Mouse (Mus musculus) testis, adult 2 months (tissue): Measurements from ENCODE around the gene Retreg1. TPM values are rescaled to one million over a fixed set of nuclear protein-coding genes. Genes with fewer than 3 reads are reported as not detected.

Experiments used
- H3K27ac ChIP-seq: fragments of 200-500 bp; 2 replicates; pipeline ENCODE4 v1.5.1; 2012; ENCODE audit warnings: low read depth, low read length; ENCODE audit not compliant: control insufficient read depth, insufficient read depth
- H3K27me3 ChIP-seq: fragments of 200-500 bp; 2 replicates; pipeline ENCODE4 v1.6.1; 2012; ENCODE audit warnings: mild to moderate bottlenecking, low read length, moderate library complexity; ENCODE audit not compliant: control insufficient read depth, insufficient read depth
- H3K36me3 ChIP-seq: fragments of 200-500 bp; 2 replicates; pipeline ENCODE4 v1.6.1; 2012; ENCODE audit warnings: mild to moderate bottlenecking, low read length; ENCODE audit not compliant: control insufficient read depth, insufficient read depth
- H3K4me1 ChIP-seq: fragments of 200-500 bp; 2 replicates; pipeline ENCODE4 v1.6.1; 2012; ENCODE audit warnings: low read length; ENCODE audit not compliant: control insufficient read depth, insufficient read depth
- H3K4me3 ChIP-seq: fragments of 200-500 bp; 2 replicates; pipeline ENCODE4 v1.5.1; 2012; ENCODE audit warnings: low read depth, mild to moderate bottlenecking, low read length, moderate library complexity, mixed read lengths; ENCODE audit not compliant: control insufficient read depth
- CTCF ChIP-seq: fragments of 200-500 bp; IDR thresholded peaks from 2 replicates; pipeline ENCODE4 v1.5.1; 2012; ENCODE audit warnings: low read depth, mild to moderate bottlenecking, inconsistent platforms, low read length, moderate library complexity; ENCODE audit not compliant: control insufficient read depth, insufficient read depth, insufficient replicate concordance
- POLR2A ChIP-seq: fragments of 200-500 bp; IDR thresholded peaks from 2 replicates; pipeline ENCODE4 v1.6.1; 2012; ENCODE audit warnings: low read depth, mild to moderate bottlenecking, inconsistent platforms, low read length, moderate library complexity; ENCODE audit not compliant: control insufficient read depth
- polyA plus RNA-seq: library from polyadenylated mRNA; depleted of rRNA; stranded (reverse); fragments of >200 nt; gene quantifications from 2 replicates; pipeline ENCODE4 v1.2.3, GENCODE M21; 2012

Gene Retreg1
- polyA plus RNA-seq, 1 experiment = 46.1 TPM

DNA sequence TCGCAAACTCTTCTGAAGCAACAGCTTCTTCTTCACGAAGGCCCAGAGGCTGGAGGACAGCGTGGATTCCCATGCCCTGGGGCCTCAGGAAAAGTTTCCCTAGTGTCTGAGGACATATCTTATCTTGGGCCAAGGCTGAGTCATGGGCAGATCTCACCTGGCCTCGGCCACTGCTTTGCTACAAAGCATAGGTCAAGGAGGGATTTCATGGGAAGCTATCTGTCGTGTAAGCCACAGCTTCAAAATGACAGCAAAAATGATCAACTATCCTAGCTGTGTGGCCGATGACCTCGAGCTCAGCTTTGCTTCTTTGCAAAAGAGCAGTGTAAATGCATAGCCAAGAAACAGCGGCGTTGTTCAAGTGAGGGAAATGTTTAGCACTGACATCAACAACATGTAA is 89.5 kb downstream of the Retreg1 start:
- TF ChIP-seq POLR2A (no peak), CTCF (no peak)
- H3K27me3 ChIP-seq = no peaks in the 10 kb centered on the region
- no peaks in the 10 kb centered on the region for H3K4me1 ChIP-seq
- no peaks in the 10 kb centered on the region for H3K36me3 ChIP-seq
- no peak overlapping the region for H3K4me3 ChIP-seq
- peak overlapping the region; percentile 32 for H3K27ac ChIP-seq

DNA sequence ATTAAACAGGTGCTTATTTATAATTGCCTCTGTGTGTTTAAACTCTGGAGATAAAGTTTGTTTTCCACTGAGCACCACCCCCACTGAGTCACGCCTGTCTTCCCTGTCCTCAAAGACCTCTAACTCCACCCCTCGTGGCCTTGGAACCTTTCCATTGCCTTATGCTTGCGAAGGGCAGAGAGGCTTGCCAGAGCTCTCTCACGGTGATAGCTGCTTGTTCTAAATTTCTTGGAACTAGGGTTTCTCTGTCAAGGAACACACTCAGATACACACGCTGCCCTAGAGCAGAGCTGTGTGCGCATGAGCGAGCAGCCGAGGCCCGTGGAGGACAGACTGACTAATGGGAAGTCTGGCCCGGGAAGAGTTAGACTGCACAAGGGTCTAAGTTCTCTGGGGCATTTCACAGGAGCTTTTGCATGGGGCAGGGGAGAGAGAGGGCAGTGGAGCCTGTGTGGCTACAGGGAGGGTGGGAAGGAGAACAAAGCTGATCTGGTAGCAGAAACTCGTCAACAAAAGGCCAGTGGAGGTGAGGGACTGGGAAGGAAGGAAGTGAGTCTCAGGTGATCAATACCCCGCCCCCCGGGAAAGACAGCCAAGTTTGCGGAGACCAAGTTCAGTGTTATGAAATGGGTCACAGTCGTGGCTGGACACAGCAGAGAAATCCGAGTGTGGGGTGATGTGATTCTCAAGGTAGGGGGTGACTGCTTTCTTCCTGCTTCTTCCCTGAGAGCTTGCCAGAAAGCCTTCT is 90.1 kb downstream of the Retreg1 start:
- Histone ChIP-seq H3K4me3 (no peak overlapping the region), H3K36me3 (no peaks in the 10 kb centered on the region), H3K4me1 (no peaks in the 10 kb centered on the region), H3K27me3 (no peaks in the 10 kb centered on the region), H3K27ac (peak overlapping the region; percentile 84)
- TF ChIP-seq POLR2A (peak; percentile 25; the same call in 1 of the 2 replicates), CTCF (no peak)

DNA sequence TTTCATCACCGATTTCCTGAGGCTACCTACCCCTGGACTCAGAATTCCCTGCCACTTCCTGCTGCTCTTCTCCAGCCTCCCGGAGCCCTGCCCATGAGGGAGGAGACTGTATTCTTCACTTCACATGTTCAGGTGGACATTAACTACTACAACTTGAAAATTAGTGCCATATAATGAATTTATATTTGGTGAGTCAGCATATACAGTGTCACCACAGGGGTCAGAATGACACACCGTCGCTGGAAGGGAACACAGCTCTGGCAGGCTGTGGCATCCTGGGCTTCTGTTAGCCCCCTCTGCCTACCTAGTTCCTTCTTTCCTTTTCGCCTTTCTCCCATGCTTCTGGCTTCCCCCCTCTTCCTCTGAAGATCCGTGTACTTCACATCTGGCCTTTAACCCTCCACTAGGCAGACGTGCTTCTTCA is 90.7 kb downstream of the Retreg1 start:
- Histone ChIP-seq H3K4me1 (no peaks in the 10 kb centered on the region), H3K36me3 (no peaks in the 10 kb centered on the region), H3K4me3 (no peak overlapping the region), H3K27me3 (no peaks in the 10 kb centered on the region), H3K27ac (peak overlapping the region; percentile 84)
- TF ChIP-seq POLR2A (no peak), CTCF (no peak)

DNA sequence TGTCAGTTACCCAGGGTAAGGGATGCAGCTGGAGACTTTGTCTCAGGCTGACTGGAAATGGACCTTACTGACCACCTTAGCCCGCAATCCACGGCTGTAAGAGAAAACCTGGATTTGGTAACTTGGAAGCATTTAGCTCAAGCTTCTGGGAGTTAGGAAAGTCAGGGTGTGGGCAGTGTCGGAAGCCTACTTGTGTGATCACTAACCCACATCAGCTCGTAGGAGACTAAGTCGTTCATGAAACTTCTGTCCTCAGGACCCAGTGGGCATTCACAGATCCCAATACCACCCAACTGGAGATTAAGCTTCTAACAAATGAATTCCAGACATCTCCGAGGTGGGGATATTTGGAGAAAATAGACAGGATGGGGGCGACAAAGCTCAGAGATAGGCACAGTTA is 91.4 kb downstream of the Retreg1 start:
- no peaks in the 10 kb centered on the region for H3K36me3 ChIP-seq
- no peaks in the 10 kb centered on the region for H3K4me1 ChIP-seq
- no peak overlapping the region for H3K4me3 ChIP-seq
- no peak for TF ChIP-seq CTCF
- no peak for TF ChIP-seq POLR2A
- H3K27ac ChIP-seq = no peak overlapping the region
- no peaks in the 10 kb centered on the region for H3K27me3 ChIP-seq

DNA sequence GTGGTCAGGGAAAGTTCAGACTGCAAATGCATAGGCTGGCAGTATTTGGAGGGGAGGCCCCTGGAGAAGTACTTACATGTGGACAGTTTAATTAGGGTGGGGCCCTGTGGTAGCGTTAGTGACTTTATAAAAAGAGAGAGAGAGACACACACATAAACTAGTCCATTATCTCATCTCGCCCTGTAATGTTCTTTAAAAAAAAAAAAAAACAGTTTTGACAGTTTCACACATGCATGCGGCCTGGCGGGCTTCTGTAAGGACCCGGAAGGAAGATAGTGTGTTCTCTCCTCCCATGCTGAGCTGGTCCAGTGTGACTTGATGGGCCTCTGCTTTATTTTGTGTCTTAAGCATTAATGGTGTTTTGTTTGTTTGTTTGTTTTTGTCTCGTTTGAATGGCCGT is 95.5 kb downstream of the Retreg1 start:
- TF ChIP-seq POLR2A (no peak), CTCF (no peak)
- Histone ChIP-seq H3K4me1 (no peaks in the 10 kb centered on the region), H3K36me3 (no peaks in the 10 kb centered on the region), H3K27ac (no peak overlapping the region), H3K27me3 (no peaks in the 10 kb centered on the region), H3K4me3 (no peak overlapping the region)

DNA sequence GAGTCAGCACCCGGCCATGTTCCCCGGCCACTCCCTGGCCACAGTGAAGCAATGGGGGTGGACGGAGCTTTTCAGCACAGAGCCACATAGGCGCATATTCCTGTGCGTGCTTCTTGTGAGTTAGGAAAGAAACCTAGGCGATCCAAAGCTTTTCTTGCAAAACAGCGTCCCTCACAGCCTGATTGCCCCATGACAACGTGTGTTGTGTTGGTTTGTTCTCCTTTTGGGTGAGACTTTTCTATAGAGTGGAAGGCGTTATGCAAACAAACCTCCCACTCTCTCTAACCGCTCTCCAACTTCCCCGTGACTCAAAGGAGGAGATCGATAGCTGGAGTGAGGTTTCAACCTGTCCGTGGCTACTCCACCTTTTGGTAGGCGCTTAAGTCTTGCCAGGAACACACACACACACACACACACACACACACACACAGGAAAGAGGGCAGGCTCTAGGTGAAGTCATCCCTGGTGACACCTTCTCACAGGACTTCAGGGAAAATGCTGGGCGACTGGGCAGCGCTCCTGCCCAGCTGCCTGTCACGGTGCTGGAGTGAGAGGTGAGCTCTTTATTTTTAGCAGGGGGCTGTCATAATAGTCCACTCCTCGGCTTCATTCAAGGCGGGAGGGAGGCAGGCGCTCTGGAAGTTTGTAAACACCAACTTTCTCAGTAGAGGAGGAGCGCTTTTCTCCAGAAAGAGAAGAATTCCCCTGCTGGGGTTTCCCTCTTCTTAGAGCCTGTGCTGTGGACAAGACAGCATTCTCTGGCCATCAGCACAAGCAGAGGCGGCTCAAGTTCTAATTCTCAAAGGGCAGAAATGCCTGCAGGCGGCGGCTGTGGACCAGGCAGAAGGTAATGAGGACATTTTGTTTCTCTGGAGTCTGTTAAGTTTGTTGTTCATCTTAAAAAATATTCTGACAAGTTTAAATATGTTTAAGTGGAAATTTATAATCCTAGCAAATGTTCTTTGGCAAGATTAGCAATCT is 97.7 kb downstream of the Retreg1 start:
- Histone ChIP-seq H3K36me3 (no peaks in the 10 kb centered on the region), H3K4me1 (no peaks in the 10 kb centered on the region), H3K4me3 (no peak overlapping the region), H3K27ac (peak overlapping the region; percentile 7), H3K27me3 (no peaks in the 10 kb centered on the region)
- no peak for TF ChIP-seq CTCF
- no peak for TF ChIP-seq POLR2A

DNA sequence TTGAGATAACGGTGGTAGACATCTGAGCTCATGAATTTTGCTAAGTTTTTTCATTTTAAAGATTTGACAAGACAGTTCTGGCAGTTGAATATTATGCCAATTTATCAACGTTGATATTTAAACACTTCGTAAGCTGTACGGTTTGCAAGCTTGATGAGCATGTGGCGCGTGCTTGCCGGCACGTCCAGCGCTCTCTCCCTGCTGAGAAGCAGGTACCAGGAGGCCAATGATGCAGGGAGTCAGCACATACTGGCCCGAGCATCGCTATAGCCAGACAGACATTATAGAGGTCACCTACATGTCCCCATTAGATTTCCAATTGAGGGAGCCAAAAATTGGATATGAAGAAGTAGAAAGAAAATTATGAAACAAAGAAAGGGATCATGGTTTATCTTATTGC is 98.5 kb downstream of the Retreg1 start:
- Histone ChIP-seq H3K27ac (no peak overlapping the region), H3K36me3 (no peaks in the 10 kb centered on the region), H3K27me3 (no peaks in the 10 kb centered on the region), H3K4me1 (no peaks in the 10 kb centered on the region), H3K4me3 (no peak overlapping the region)
- no peak for TF ChIP-seq POLR2A
